Mouse (Mus musculus): Measurements from ENCODE around the gene Gtf2h4.

Gene Gtf2h4

DNA sequence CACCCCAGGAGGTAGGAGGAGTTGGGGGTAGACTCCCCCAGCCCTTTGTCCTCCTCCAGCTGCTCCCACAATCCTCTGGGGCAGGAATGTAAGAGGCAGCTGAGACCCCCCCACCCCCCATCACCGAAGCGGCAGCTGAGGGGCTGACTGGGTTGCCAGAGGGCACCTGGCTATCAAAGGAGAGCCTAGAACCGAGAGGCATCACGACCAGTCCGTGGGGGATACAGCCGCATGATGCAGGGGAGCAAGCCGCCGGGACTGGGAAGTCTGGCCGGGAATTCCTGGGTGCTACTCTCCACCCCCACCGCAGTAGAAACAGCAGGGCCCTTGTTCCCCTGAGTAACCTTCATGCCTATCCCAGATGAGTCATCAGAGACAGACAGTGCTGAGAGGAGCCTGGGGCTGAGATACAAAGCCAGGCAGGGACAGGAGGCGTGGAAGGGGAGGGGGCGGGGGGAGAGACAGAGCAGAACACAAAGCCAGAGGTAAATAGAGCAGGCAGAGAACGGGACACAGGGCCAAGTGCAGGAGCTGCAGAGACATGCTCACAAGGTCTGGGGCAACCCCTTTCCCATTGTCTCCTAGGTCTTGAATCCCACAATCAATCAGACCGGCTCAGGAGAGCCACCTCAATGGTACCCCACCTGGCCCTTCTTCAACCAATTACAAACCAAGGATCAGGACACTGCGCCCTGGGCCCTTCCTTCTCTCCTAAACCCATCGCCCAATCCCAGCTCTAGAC is 24.4 kb upstream of the Gtf2h4 start:
- DNase-seq (ENCODE audit: extremely low spot score, low spot score), result peak; percentile 59

DNA sequence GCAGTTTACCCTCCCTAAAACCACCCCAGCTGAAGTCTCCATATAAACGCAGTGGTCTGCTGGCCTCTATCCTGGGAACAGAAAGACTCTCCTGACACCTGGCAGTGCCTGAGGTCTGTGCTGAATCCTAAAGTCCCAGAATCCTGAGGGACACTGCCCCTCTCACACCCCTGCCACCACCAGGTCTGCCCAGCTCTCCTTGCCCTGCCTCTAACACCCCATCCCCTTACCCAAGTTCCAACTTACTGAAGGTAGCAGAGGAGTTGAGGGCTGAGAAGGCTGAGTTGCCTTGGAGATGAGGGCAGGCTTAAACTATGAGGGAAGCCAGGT is 23.9 kb upstream of the Gtf2h4 start:
- DNase-seq (ENCODE audit: extremely low spot score, low spot score), result no peak

- no peak for DNase-seq (ENCODE audit: extremely low spot score, low spot score)
These were observed 23.2 kb upstream of the Gtf2h4 start for GRCm38 (mm10) chr17:35696691-35697090.

DNA sequence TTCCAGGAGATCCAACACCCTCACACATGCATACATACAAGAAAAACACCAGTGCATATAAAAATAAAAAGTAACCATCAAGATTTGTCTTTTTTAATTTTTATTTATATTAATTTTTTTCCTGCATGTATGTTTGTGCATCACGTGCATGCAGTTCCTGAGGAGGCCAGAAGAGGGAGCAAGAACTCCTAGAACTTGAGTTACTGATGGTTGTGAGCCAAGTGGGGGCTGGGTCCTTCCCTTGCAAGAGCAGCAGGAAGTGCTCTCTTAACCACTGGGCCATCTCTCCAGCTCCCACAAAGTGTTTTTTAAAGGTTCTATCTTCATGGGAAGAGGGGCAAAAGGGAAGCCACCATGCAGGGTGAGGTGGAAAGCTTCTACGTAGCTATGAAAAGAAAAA is 21.8 kb upstream of the Gtf2h4 start:
- DNase-seq (ENCODE audit: extremely low spot score, low spot score), result no peak

DNA sequence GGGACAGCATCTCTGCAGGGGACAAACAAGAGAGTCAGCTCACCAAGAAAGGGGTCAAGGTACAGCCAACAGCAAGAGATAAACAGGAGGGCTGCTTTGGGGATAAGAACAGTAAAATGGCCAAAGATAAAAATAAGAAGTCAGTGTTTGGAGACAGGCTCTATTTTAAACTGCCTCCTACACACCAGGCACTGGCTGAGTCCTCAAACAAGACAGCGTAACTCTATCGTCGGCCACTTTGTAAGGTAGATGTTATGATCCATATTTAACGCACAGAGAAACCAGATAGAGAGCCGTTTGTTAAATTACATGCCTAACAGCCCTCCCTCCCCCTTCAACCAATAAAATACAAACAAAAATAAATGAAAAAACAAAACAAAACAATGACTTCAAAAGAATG is 20.4 kb upstream of the Gtf2h4 start:
- DNase-seq (ENCODE audit: extremely low spot score, low spot score), result no peak

DNA sequence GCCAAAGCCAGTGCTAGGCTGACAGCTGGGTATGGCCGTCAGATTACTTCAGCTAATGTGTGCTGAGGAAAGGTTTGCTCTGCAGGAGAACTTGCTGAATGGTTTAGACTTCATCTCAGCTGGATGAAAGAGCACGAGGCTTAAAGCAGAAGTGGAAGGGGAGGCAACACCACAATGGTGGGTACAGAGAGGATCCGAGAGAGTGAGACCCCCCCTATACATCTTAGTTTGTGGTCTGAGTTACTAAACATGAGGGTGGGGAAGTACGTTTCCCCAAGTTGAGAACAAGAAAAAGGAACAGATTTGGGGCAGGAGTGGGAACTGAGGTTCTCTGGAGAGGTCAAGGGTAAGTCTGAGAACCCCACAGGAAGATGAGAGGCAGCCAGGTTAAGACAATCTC is 18.8 kb upstream of the Gtf2h4 start:
- DNase-seq (ENCODE audit: extremely low spot score, low spot score), result no peak

DNA sequence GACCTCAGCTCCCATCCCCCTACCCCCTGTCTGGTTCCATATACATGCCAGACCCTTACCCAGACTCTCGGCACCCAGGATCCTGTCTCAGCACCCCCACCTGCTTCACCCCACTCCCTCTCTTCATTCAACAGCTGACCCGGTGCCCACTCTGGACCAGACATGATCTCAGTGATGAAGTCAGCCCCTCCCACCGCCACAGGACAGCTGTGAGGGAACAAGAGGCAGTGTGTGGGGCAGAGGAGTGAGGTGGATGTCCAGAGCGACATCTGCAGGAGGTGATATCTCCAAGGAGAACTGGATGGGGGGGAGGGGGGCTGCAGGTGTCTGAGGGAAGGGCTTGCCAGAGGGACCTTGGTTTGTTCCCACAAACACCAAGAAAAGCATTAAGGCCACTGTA is 18.3 kb upstream of the Gtf2h4 start:
- no peak for DNase-seq (ENCODE audit: extremely low spot score, low spot score)

DNA sequence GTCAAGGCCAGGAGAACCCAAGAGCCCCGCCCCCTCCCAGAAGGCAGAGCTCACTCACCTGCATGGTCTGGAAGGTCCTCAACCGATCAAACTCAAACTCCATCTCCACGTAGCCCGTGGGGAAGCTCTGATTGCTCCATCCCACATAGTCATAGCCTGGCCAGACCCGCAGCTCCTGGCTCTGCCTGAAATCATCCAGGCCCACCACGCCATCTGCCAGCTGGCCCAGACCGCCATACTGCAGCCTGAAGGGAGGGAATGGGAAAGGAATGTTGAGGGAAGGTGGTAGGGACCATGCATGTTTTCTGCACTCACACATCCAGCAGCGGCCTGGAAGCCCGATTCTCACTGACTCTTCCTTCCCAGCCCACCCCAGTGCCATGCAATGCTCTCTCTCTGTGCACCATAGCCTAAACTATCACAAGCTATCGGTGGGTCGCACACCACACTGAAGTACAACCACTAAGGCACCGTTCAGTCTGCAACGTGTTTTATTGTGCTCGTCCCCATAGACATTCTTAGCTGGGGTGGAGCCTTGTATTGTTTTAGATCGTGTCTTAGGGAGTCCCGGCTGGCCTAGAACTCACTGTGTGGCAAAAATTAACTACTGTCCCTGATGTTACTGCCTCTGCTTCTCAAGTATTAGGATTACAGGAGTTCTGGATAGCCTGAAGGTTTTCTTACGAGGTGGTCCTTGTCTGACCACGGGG is 16.6 kb upstream of the Gtf2h4 start:
- DNase-seq (ENCODE audit: extremely low spot score, low spot score), result no peak

DNA sequence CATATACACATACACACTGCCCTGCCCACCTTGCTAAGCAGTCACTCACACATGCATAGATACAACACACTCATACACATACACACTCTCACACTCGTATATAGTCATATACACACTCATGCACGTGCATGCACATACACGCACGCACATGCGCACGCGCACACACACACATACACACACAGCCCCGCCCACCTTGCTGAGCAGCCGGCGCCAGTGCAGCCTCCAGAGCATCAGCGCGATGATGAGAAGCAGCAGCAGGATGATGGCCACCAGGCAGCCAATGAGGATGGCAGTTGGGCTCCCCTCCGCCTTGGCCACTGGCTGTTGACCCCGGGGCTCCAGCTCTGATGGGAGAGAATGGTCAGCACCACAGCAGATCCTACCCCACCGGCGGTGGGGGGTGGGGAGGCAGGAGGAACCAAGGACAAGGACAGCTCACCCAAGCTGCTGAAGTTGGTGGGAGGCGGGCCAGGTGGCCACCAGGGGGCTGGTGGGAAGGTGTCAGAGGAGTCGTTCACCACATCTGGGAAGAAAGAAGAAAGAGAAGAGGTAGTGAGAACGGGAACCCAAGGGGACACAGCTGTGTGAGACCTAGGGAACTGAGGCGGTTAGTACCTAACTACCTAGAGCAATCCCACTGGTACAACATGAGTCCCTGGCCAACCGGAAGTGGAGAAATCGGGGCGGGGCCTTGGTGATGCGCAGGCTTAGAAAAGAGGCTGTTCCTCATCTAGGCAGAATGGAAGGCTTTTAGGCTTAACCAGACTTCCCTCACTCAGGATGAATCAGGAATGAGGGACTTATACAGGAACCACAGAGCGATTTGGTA is 15.0 kb upstream of the Gtf2h4 start:
- no peak for DNase-seq (ENCODE audit: extremely low spot score, low spot score)

DNA sequence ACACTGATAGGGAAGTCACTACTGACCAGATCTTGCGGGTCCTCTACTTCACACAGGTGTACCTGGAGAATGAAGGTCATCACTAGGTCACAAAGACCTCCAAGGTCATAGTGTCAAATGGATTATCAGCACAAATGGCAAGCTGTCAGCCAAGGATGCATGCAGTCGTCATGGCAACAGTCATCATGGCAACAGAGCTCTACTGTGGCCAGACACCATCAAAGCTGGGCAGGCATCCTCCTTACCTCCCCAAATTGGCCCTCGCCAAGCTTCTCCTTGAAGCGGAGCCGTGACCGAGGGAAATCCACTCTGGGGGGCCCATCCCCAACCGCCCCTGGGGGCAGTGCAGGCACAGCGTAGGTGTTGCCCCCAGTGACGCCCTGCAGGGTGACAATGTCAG is 11.5 kb upstream of the Gtf2h4 start:
- no peak for DNase-seq (ENCODE audit: extremely low spot score, low spot score)

- no peak for DNase-seq (ENCODE audit: extremely low spot score, low spot score)
These were observed 8.4 kb upstream of the Gtf2h4 start for GRCm38 (mm10) chr17:35681986-35682385.

DNA sequence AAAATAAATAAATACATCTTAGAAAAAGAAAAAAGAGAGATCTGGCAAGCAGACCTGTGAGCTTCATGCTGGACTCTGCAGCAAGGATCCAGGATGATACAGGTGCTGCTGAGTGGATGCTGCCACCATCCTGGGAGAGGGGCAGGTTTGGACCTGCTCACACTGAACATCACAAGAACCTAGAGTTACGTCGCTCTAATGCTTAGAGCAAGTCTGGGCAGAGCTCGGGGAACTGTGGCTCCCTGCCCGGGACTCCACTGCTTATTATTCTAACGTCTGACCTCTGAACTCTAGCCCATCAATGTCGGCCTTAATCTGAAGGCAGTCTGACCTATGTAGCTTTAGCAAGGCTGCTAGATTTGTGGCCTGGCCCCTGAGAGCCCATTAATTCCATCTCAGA is 7.1 kb upstream of the Gtf2h4 start:
- DNase-seq (ENCODE audit: extremely low spot score, low spot score), result peak; percentile 26

GRCm38 (mm10) chr17:35672527-35672926 is 1.0 kb downstream of the Gtf2h4 start:
- no peak for DNase-seq (ENCODE audit: extremely low spot score, low spot score)

- no peak for DNase-seq (ENCODE audit: extremely low spot score, low spot score)
These were observed 1.7 kb downstream of the Gtf2h4 start for GRCm38 (mm10) chr17:35671846-35672245.

- no peak for DNase-seq (ENCODE audit: extremely low spot score, low spot score)
These were observed 3.8 kb downstream of the Gtf2h4 start for GRCm38 (mm10) chr17:35669731-35670130.

- peak; percentile 98 for DNase-seq (ENCODE audit: extremely low spot score, low spot score)
These were observed 6.0 kb downstream of the Gtf2h4 start, which contains the start of gene Vars2 for GRCm38 (mm10) chr17:35667334-35668065. Gene Vars2 (minus strand): TSS chr17:35667592.

GRCm38 (mm10) chr17:35666851-35667256 is 6.7 kb downstream of the Gtf2h4 start:
- DNase-seq (ENCODE audit: extremely low spot score, low spot score), result no peak

GRCm38 (mm10) chr17:35665957-35666515 is 7.5 kb downstream of the Gtf2h4 start:
- DNase-seq (ENCODE audit: extremely low spot score, low spot score), result no peak

GRCm38 (mm10) chr17:35653086-35653485 is 20.5 kb downstream of the Gtf2h4 start:
- no peak for DNase-seq (ENCODE audit: extremely low spot score, low spot score)

DNA sequence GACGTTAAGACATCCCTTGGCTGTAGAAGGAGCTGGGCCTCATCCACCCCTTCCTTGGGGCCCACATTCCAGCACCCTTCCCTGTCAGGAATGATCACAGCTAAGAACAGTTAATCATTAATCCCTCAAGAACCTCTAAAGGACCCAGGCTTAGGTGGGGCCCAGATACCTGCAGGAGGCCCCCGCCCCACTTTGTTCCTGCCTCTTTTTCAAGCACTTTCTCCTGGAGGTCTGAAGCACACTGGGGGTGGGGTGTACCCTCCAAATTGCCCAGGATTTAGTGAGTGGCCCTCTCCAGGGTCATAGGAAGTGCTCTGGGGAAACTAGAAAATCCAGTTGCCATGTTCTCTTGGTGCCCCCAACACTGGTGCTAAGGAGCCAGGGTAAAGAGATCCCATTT is 24.1 kb downstream of the Gtf2h4 start:
- no peak for DNase-seq (ENCODE audit: extremely low spot score, low spot score)

- DNase-seq (ENCODE audit: extremely low spot score, low spot score), result no peak
These were observed 29.8 kb downstream of the Gtf2h4 start, which contains the start of gene Mucl3 for GRCm38 (mm10) chr17:35643609-35644236. Gene Mucl3 (minus strand): TSS chr17:35643695.

All from neural tube, embryonic 10.5 days (tissue).